Mouse (Mus musculus) lung, embryonic 14.5 days (tissue): ENCODE measurements at regions not wholly inside any gene's neighbourhood (a gene's known extent, or its start where the extent isn't known, plus 50 kb on each side); places are given as distances from the start of the nearest gene placed in this dataset.

Experiments used
- ATAC-seq: fragments of 200-750 bp; cut with Nextera tagmentation; 2 replicates; pipeline ENCODE4 v1.8.0; 2017; ENCODE audit warnings: mild to moderate bottlenecking, moderate TSS enrichment, moderate library complexity; ENCODE audit not compliant: insufficient read depth
- DNase-seq: peaks from one replicate; pipeline ENCODE4 v3.0.0-alpha.2; 2015
- H3K27ac ChIP-seq: fragments of 300-500 bp; sonication (generic); 2 replicates; pipeline ENCODE4 v1.5.1; 2014; ENCODE audit warnings: low read depth, mild to moderate bottlenecking, moderate library complexity
- H3K27me3 ChIP-seq: fragments of 300-500 bp; sonication (generic); 2 replicates; pipeline ENCODE4 v1.6.1; 2014; ENCODE audit warnings: low read length, control low read depth; ENCODE audit not compliant: insufficient read depth
- H3K36me3 ChIP-seq: fragments of 300-500 bp; sonication (generic); 2 replicates; pipeline ENCODE4 v1.6.1; 2014; ENCODE audit warnings: control low read depth; ENCODE audit not compliant: insufficient read depth
- H3K4me1 ChIP-seq: fragments of 300-500 bp; sonication (generic); 2 replicates; pipeline ENCODE4 v1.6.1; 2014; ENCODE audit warnings: antibody characterized with exemption, control low read depth; ENCODE audit not compliant: insufficient read depth
- H3K4me2 ChIP-seq: fragments of 300-500 bp; sonication (generic); 2 replicates; pipeline ENCODE4 v1.6.1; 2014; ENCODE audit warnings: mild to moderate bottlenecking
- H3K4me3 ChIP-seq: fragments of 300-500 bp; sonication (generic); 2 replicates; pipeline ENCODE4 v1.5.1; 2014; ENCODE audit warnings: low read depth, low read length
- H3K9ac ChIP-seq: fragments of 300-500 bp; sonication (generic); 2 replicates; pipeline ENCODE4 v1.6.1; 2014
- H3K9me3 ChIP-seq: fragments of 300-500 bp; sonication (generic); 2 replicates; pipeline ENCODE4 v1.6.1; 2016; ENCODE audit warnings: low read depth, low read length, control low read depth
- CTCF ChIP-seq: IDR thresholded peaks from 2 replicates; pipeline ENCODE4 v1.5.1; 2016; ENCODE audit warnings: antibody characterized with exemption, low read depth
- WGBS: fragments of 180-500 bp; shearing (Covaris S2); extraction: QIAGEN DNeasy Blood & Tissue Kit; methylation state at CpG from one replicate; pipeline ENCODE4 v1.1.7; 2014; 5-methylcytosine and 5-hydroxymethylcytosine counted together

DNA sequence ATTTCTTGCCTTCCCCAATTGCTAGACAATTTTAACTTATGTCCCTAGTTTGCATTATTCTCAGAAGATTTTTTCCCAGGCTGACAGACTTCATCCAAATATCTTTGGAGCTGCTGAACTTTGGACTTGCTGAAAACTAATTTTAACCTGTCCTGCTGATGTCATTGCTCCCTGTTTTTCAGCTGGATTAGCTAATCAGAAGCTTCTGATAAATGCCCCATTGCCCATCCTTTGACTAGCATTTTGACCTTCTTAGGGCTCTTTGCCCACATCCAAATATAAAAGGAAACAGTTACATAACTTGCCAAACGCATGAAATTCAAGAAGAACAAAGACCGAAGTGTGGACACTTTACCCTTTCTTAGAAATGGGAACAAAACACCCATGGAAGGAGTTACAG lies 1242.5 kb upstream of the Pcdh20 start:
- WGBS: 82% methylated on average over 2 of the region's 2 CpGs
- Histone ChIP-seq H3K4me2 (no peak overlapping the region), H3K4me3 (no peak overlapping the region), H3K9ac (no peak overlapping the region), H3K36me3 (no peaks in the 10 kb centered on the region), H3K9me3 (no peaks in the 10 kb centered on the region), H3K27me3 (no peaks in the 10 kb centered on the region), H3K4me1 (no peaks in the 10 kb centered on the region), H3K27ac (no peak overlapping the region)
- no peak for TF ChIP-seq CTCF
- ATAC-seq: no peak
- DNase-seq: no peak
